ENCODE assay signal across 16 mouse cellular contexts in genomic region chr16:94082960-94083847, GRCm38 (mm10). TPM values are rescaled to one million over a fixed set of nuclear protein-coding genes. Genes with fewer than 3 reads are reported as not detected.
DNase-seq lines count a peak whose midpoint lies in the region; ATAC-seq lines count a peak whose summit lies in the region.
"Had no signal": no experiment of that assay in that cellular context is flagged by ENCODE, and none has a peak within 500 bp of the region (broad histone marks: within the 10 kb centered on the region; RNA-seq: fewer than 3 reads in every experiment).

No protein-coding gene starts in this region.

- H3K36me3 ChIP-seq in forebrain, embryonic 10.5 days (replicated peaks) = no peaks in the 10 kb centered on the region
- H3K36me3 ChIP-seq in forebrain, embryonic 16.5 days (ENCODE audit: control insufficient read depth, insufficient read depth) = no peaks in the 10 kb centered on the region
- H3K36me3 ChIP-seq in limb, embryonic 11.5 days (ENCODE audit: control insufficient read depth, insufficient read depth, low read length) = no peaks in the 10 kb centered on the region
- H3K36me3 ChIP-seq: hindbrain, embryonic 12.5 days had no signal

- H3K27me3 ChIP-seq in forebrain, embryonic 10.5 days (ENCODE audit: poor library complexity, severe bottlenecking) = peaks cover 100% of the 10 kb centered on the region
- peaks cover 76% of the 10 kb centered on the region for H3K27me3 ChIP-seq in forebrain, embryonic 16.5 days (replicated peaks; ENCODE audit: control insufficient read depth, insufficient read depth, low read length)
- H3K27me3 ChIP-seq in limb, embryonic 11.5 days (ENCODE audit: control insufficient read depth, insufficient read depth, low read length) = peaks cover 92% of the 10 kb centered on the region

- H3K27ac ChIP-seq in forebrain, embryonic 10.5 days = no peak overlapping the region
- no peak overlapping the region for H3K27ac ChIP-seq in forebrain, embryonic 16.5 days (ENCODE audit: low read length)
- no peak overlapping the region for H3K27ac ChIP-seq in limb, embryonic 11.5 days (replicated peaks; ENCODE audit: low read depth, low read length)
- H3K27ac ChIP-seq: hindbrain, embryonic 12.5 days; layer of hippocampus, adult 2 months; macrophage had no signal

- H3K9ac ChIP-seq in forebrain, embryonic 16.5 days (replicated peaks; ENCODE audit: low read depth, low read length) = no peak overlapping the region
- H3K9ac ChIP-seq in limb, embryonic 11.5 days (ENCODE audit: low read length) = no peak overlapping the region
- H3K9ac ChIP-seq: hindbrain, embryonic 12.5 days had no signal

- under 1% methylated on average over 46 of the region's 46 CpGs for WGBS in forebrain, embryonic 10.5 days
- WGBS in forebrain, embryonic 16.5 days = under 1% methylated on average over 46 of the region's 46 CpGs
- WGBS in limb, embryonic 11.5 days = under 1% methylated on average over 46 of the region's 46 CpGs

- no peak for ATAC-seq in forebrain, embryonic 16.5 days
- no peak for ATAC-seq in limb, embryonic 11.5 days (ENCODE audit: insufficient number of reproducible peaks, low FRiP score, low TSS enrichment, low read depth)
- ATAC-seq: forebrain, embryonic 14.5 days had no signal

- no peak overlapping the region for H3K4me2 ChIP-seq in forebrain, embryonic 16.5 days (ENCODE audit: low read length)
- H3K4me2 ChIP-seq in limb, embryonic 11.5 days (ENCODE audit: low read depth, severe bottlenecking) = peak overlapping the region; percentile 13
- H3K4me2 ChIP-seq: hindbrain, embryonic 12.5 days had no signal

- H3K4me1 ChIP-seq in forebrain, embryonic 10.5 days = peaks cover 54% of the 10 kb centered on the region
- peaks cover 16% of the 10 kb centered on the region for H3K4me1 ChIP-seq in forebrain, embryonic 16.5 days (replicated peaks; ENCODE audit: control insufficient read depth, insufficient read depth, low read length)
- H3K4me1 ChIP-seq in limb, embryonic 11.5 days (ENCODE audit: control insufficient read depth, insufficient read depth, low read length) = peaks cover 18% of the 10 kb centered on the region

- no peak overlapping the region; the same call in 1 of the 2 replicates for H3K4me3 ChIP-seq in forebrain, embryonic 10.5 days
- no peak overlapping the region for H3K4me3 ChIP-seq in forebrain, embryonic 16.5 days (replicated peaks; ENCODE audit: low read length)
- 0 out of 2 replicates have a peak overlapping the region, but pooled peaks have one; percentile 5 for H3K4me3 ChIP-seq in limb, embryonic 11.5 days (ENCODE audit: low read depth, low read length)
- H3K4me3 ChIP-seq: hindbrain, embryonic 12.5 days; layer of hippocampus, adult 2 months had no signal

- no peaks in the 10 kb centered on the region for H3K9me3 ChIP-seq in forebrain, embryonic 10.5 days
- H3K9me3 ChIP-seq in forebrain, embryonic 16.5 days (ENCODE audit: control insufficient read depth, low read length) = no peaks in the 10 kb centered on the region
- H3K9me3 ChIP-seq in limb, embryonic 11.5 days (ENCODE audit: control insufficient read depth, low read length) = no peaks in the 10 kb centered on the region
- H3K9me3 ChIP-seq: hindbrain, embryonic 12.5 days had no signal

- DNase-seq in forebrain, embryonic 10.5 days (ENCODE audit: extremely low spot score, low spot score) = peak; percentile 52
- peak; percentile 33 for DNase-seq in kidney, postnatal 10 days
- DNase-seq in kidney, postnatal 14 days = no peak
- peak; percentile 42 for DNase-seq in embryo, embryonic 10 days (ENCODE audit: low spot score)
- DNase-seq in limb, embryonic 11.5 days (ENCODE audit: low spot score) = peak; percentile 70
- no peak for DNase-seq in left cerebral cortex, adult 9 months (ENCODE audit: low spot score in 2 of 2)
- DNase-seq in T-cell, adult 2 months (ENCODE audit: low spot score) = no peak
- DNase-seq: cerebellum, adult 11-12 months had no signal

RNA-seq across cellular contexts. Expression of gene Sim2, which starts 1.5 kb away (rescaled TPM):
- 0.04 and 0.14 TPM in 2 replicates for polyA plus RNA-seq in forebrain, embryonic 10.5 days (2016; fragmentation: Nextera tagmentation; extraction: Ambion mirVana)
- polyA plus RNA-seq in forebrain, embryonic 16.5 days (2015; fragmentation: Nextera tagmentation; extraction: Ambion mirVana) = 0.06 TPM in 1 of 2 replicates, not detected in the other
- 2.6 and 2.7 TPM in 2 replicates for polyA plus RNA-seq in limb, embryonic 11.5 days (2014; fragmentation: Nextera tagmentation; extraction: Ambion mirVana)
- polyA plus RNA-seq: cortical plate, adult 2 months; liver, embryonic 16.5 days; macrophage; small intestine, adult 2 months had no signal

Comparison
In these comparisons a context has a peak if more than half of its experiments do, and no peak if none do; other contexts are left out.
1. DNase-seq: peak in forebrain, embryonic 10.5 days (single experiment), kidney, postnatal 10 days (single experiment), embryo, embryonic 10 days (single experiment) and limb, embryonic 11.5 days (single experiment); none in kidney, postnatal 14 days (single experiment), left cerebral cortex, adult 9 months (0 of 2) and T-cell, adult 2 months (single experiment).